Mouse (Mus musculus): ENCODE measurements around the gene Adam19.

Adam19 gene

GRCm38 (mm10) chr11:46072466-46073060 is 16.8 kb downstream of the Adam19 start:
- intact Hi-C loops (cut with DNase I), result no loop called here

- intact Hi-C loops (cut with DNase I), result no loop called here
Observed at GRCm38 (mm10) chr11:46073061-46073849, 17.5 kb downstream of the Adam19 start.

- intact Hi-C loops (cut with DNase I), result no loop called here
Observed at GRCm38 (mm10) chr11:46073850-46074688, 18.3 kb downstream of the Adam19 start.

- intact Hi-C loops (cut with DNase I), result no loop called here
Observed at GRCm38 (mm10) chr11:46075507-46075906, 19.7 kb downstream of the Adam19 start.

GRCm38 (mm10) chr11:46076442-46077158 is 20.8 kb downstream of the Adam19 start:
- intact Hi-C loops (cut with DNase I), result no loop called here

- intact Hi-C loops (cut with DNase I), result no loop called here
Observed at GRCm38 (mm10) chr11:46077304-46077703, 21.5 kb downstream of the Adam19 start.

- intact Hi-C loops (cut with DNase I), result no loop called here
Observed at GRCm38 (mm10) chr11:46077732-46078375, 22.1 kb downstream of the Adam19 start.

- intact Hi-C loops (cut with DNase I), result no loop called here
Observed at GRCm38 (mm10) chr11:46081075-46081474, 25.3 kb downstream of the Adam19 start.

- intact Hi-C loops (cut with DNase I), result no loop called here
Observed at GRCm38 (mm10) chr11:46083405-46083804, 27.6 kb downstream of the Adam19 start.

GRCm38 (mm10) chr11:46083835-46084444 is 28.1 kb downstream of the Adam19 start:
- intact Hi-C loops (cut with DNase I), result no loop called here

- intact Hi-C loops (cut with DNase I), result no loop called here
Observed at GRCm38 (mm10) chr11:46084568-46084967, 28.8 kb downstream of the Adam19 start.

GRCm38 (mm10) chr11:46085398-46086163 is 29.8 kb downstream of the Adam19 start:
- intact Hi-C loops (cut with DNase I), result no loop called here

- intact Hi-C loops (cut with DNase I), result no loop called here
Observed at GRCm38 (mm10) chr11:46086446-46086845, 30.7 kb downstream of the Adam19 start.

GRCm38 (mm10) chr11:46089081-46089713 is 33.4 kb downstream of the Adam19 start:
- intact Hi-C loops (cut with DNase I), result no loop called here

GRCm38 (mm10) chr11:46090036-46090725 is 34.4 kb downstream of the Adam19 start:
- intact Hi-C loops (cut with DNase I), result no loop called here

GRCm38 (mm10) chr11:46090951-46091667 is 35.3 kb downstream of the Adam19 start:
- intact Hi-C loops (cut with DNase I), result no loop called here

GRCm38 (mm10) chr11:46092121-46092520 is 36.3 kb downstream of the Adam19 start:
- intact Hi-C loops (cut with DNase I), result no loop called here

Measured in adrenal gland (tissue).